Mouse (Mus musculus) liver, adult 2 months (tissue): ENCODE data around the gene Sec62.

Experiments used
- CTCF ChIP-seq: fragments of 200-500 bp; IDR thresholded peaks from 2 replicates; pipeline ENCODE4 v1.5.1; 2011; ENCODE audit warnings: low read depth, low read length, control low read depth
- POLR2A ChIP-seq: fragments of 200-500 bp; IDR thresholded peaks from 2 replicates; pipeline ENCODE4 v1.6.1; 2011; ENCODE audit warnings: low read length, control low read depth; ENCODE audit not compliant: insufficient read depth; ENCODE audit errors: extremely low read depth

DNA sequence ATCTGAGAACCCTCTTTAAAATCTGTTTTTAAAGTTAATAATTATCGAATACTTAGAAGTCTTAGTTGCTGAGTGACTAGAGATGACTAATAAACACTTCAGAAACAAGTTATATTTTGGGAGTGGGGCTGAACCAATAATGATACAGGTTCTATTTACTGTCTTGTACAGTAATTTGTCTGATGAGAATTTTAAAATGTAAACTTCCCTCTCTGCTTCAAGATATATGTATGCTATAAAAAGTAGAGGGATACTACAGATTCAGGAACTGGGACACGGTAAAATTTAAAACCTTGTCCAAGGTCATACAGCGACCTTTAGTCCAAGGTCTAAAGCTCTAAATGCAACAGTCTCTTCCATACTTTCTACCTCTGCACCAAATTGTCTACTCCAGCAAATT lies 9.5 kb downstream of the Sec62 start:
- TF ChIP-seq CTCF (no peak), POLR2A (no peak)
